Mouse (Mus musculus) retina, postnatal 1 day (tissue): ENCODE measurements around the gene Pald1.

Experiments used
- DNase-seq: peaks from one replicate; pipeline ENCODE4 v3.0.0-alpha.2; 2012

Gene Pald1

DNA sequence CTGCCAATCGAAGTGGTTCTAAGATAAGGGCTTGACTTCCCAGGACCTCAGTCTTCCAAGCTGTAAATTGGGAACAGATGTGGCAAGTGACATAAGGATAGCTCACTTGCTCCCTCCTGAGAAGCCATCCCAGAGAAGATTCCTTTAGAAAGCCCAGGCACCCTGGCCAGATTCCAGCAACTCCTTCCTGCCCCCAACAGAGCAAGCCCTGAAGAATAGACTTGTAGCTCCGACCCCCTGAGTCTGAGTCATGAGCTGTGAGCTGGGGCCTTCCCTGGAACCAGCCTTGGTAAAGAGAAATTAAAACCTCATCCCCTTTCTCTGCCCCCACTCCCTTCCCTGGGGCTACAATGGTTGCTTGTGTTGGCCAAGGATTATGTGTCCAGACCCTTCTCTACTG lies 108.8 kb downstream of the Pald1 start:
- no peak for DNase-seq

GRCm38 (mm10) chr10:61273844-61274215 lies 109.5 kb downstream of the Pald1 start:
- no peak for DNase-seq

- DNase-seq: peak; percentile 63
Measured at GRCm38 (mm10) chr10:61273081-61273843, 110.1 kb downstream of the Pald1 start, which contains the start of gene Adamts14. TSS of gene Adamts14 (minus strand) at chr10:61273438.

DNA sequence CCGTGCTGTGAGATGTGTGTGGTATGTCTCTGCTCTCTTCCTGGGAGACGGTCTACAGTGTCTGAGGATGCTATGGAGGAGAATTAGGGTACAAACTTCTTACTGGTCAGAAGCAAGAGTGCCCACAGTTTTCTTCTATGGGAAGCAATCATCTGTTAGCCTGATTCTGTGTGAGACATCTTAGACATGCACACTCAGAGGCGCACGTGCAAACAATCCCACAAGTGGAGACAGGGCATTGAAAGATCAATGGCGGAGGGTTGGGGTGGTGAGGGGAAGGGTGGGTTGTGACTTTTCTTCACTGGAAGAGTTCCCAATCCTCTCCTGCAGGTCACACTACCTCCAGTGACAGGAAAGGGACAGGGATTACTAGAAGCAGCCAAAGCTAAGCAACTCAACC lies 110.7 kb downstream of the Pald1 start:
- DNase-seq: no peak

- no peak for DNase-seq
Measured at GRCm38 (mm10) chr10:61272089-61272626, 111.2 kb downstream of the Pald1 start.
